Mouse (Mus musculus): ENCODE data around the gene Mplkip. TPM values are rescaled to one million over a fixed set of nuclear protein-coding genes. Genes with fewer than 3 reads are reported as not detected.
A peak's percentile ranks its signal among the peaks of the same experiment; 100 is the strongest.

Mplkip gene
- polyA plus RNA-seq, 1 experiment from 2014 or later: 36.4 TPM

- Histone ChIP-seq H3K27me3 (replicated peaks) (no peaks in the 10 kb centered on the region), H3K4me3 (no peak overlapping the region), H3K36me3 (replicated peaks) (no peaks in the 10 kb centered on the region), H3K9ac (no peak overlapping the region), H3K27ac (no peak overlapping the region), H3K9me3 (no peaks in the 10 kb centered on the region), H3K4me2 (no peak overlapping the region), H3K4me1 (no peaks in the 10 kb centered on the region)
- 86% methylated on average over 6 of the region's 6 CpGs for WGBS
- no peak for ATAC-seq (replicated peaks)
Measured at GRCm38 (mm10) chr13:17705188-17705826, 10.3 kb downstream of the Mplkip start.

- 76% methylated on average over 5 of the region's 5 CpGs for WGBS
- Histone ChIP-seq H3K9me3 (no peaks in the 10 kb centered on the region), H3K9ac (no peak overlapping the region), H3K27me3 (replicated peaks) (no peaks in the 10 kb centered on the region), H3K4me3 (no peak overlapping the region), H3K27ac (no peak overlapping the region), H3K4me2 (no peak overlapping the region), H3K36me3 (replicated peaks) (no peaks in the 10 kb centered on the region), H3K4me1 (no peaks in the 10 kb centered on the region)
- ATAC-seq (replicated peaks): peak; percentile 71
Measured at GRCm38 (mm10) chr13:17708784-17709311, 13.9 kb downstream of the Mplkip start.

GRCm38 (mm10) chr13:17717357-17717756, 22.4 kb downstream of the Mplkip start:
- no peak overlapping the region for H3K4me2 ChIP-seq
- no peak for ATAC-seq (replicated peaks)
- H3K9ac ChIP-seq: no peak overlapping the region
- H3K4me1 ChIP-seq: no peaks in the 10 kb centered on the region
- no peak overlapping the region for H3K4me3 ChIP-seq
- 95% methylated on average over 1 of the region's 1 CpGs for WGBS
- no peaks in the 10 kb centered on the region for H3K9me3 ChIP-seq
- peaks cover 18% of the 10 kb centered on the region for H3K36me3 ChIP-seq (replicated peaks)
- H3K27me3 ChIP-seq (replicated peaks): no peaks in the 10 kb centered on the region
- no peak overlapping the region for H3K27ac ChIP-seq

- Histone ChIP-seq H3K9ac (no peak overlapping the region), H3K4me1 (no peaks in the 10 kb centered on the region), H3K27me3 (replicated peaks) (no peaks in the 10 kb centered on the region), H3K36me3 (replicated peaks) (no peaks in the 10 kb centered on the region), H3K4me2 (no peak overlapping the region), H3K4me3 (no peak overlapping the region), H3K9me3 (no peaks in the 10 kb centered on the region), H3K27ac (no peak overlapping the region)
- WGBS: 95% methylated on average over 4 of the region's 4 CpGs
- ATAC-seq (replicated peaks): no peak
Measured at GRCm38 (mm10) chr13:17727922-17728321, 32.9 kb downstream of the Mplkip start.

GRCm38 (mm10) chr13:17728798-17729197, 33.8 kb downstream of the Mplkip start:
- WGBS: 91% methylated on average over 3 of the region's 3 CpGs
- no peak for ATAC-seq (replicated peaks)
- no peak overlapping the region for H3K27ac ChIP-seq
- H3K27me3 ChIP-seq (replicated peaks): no peaks in the 10 kb centered on the region
- no peaks in the 10 kb centered on the region for H3K9me3 ChIP-seq
- no peaks in the 10 kb centered on the region for H3K36me3 ChIP-seq (replicated peaks)
- no peak overlapping the region for H3K9ac ChIP-seq
- no peak overlapping the region for H3K4me2 ChIP-seq
- H3K4me3 ChIP-seq: no peak overlapping the region
- no peaks in the 10 kb centered on the region for H3K4me1 ChIP-seq

MicroRNAs encoded within 50 kb of the gene (microRNA counts, 519-probe panel; counts per million panel counts)
- microRNA mmu-miR-466i: not detected

Small RNA genes lying within 50 kb of the gene (microRNA-seq; reads per million reads assigned to microRNA genes)
- not detected for gene Mir466i

Other genes with a start within 250 kb of the Mplkip start
- gene Sugct, start 361 bp downstream of the Mplkip start, polyA plus RNA-seq (2015; fragmentation: Nextera tagmentation; extraction: Ambion mirVana): 3.1 and 3.3 TPM in 2 replicates
- gene Cdk13, start 109.9 kb downstream of the Mplkip start, polyA plus RNA-seq (2015; fragmentation: Nextera tagmentation; extraction: Ambion mirVana): 17.7 and 19.4 TPM in 2 replicates
- gene Rala, start 249.0 kb downstream of the Mplkip start, polyA plus RNA-seq (2015; fragmentation: Nextera tagmentation; extraction: Ambion mirVana): 199 and 222 TPM in 2 replicates

All from midbrain, embryonic 15.5 days (tissue).